Mouse (Mus musculus): ENCODE measurements at regions not wholly inside any gene's neighbourhood (a gene's known extent, or its start where the extent isn't known, plus 50 kb on each side); places are given as distances from the start of the nearest gene placed in this dataset.

DNA sequence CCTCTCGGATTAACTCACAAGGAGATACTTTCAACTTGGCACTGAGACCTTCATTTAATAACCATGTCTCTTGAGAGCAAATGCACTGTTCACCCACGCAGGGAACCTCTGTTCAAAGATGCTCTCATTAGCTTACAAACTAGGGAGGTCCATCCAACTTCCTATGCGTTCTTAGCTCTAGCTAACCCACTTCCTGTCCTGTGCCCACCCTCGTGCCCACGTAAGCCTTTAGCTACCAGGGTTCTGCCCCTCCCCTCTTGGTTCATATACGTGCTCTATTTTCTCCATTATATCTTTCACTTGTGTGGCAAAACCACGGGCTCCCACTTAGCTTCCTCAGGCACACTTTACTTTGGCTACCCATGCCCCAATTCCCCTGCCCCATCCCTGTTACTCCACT is 53.4 kb upstream of the Ppp2r5c start:
- H3K9ac ChIP-seq (replicated peaks), result no peak overlapping the region
- no peak overlapping the region for H3K4me2 ChIP-seq (ENCODE audit: low read depth, low read length)
- DNase-seq, result no peak
- no peaks in the 10 kb centered on the region for H3K9me3 ChIP-seq (ENCODE audit: low read length)
- H3K27me3 ChIP-seq (ENCODE audit: insufficient read depth, low read length), result no peaks in the 10 kb centered on the region
- no peak overlapping the region for H3K27ac ChIP-seq (ENCODE audit: low read depth)
- no peaks in the 10 kb centered on the region for H3K4me1 ChIP-seq (ENCODE audit: insufficient read depth)
- WGBS (ENCODE audit: insufficient replicate concordance), result 42% methylated on average over 7 of the region's 7 CpGs
- no peak overlapping the region for H3K4me3 ChIP-seq (ENCODE audit: low read depth, low read length)
- H3K36me3 ChIP-seq (replicated peaks; ENCODE audit: insufficient read depth, low read length), result no peaks in the 10 kb centered on the region
- TF ChIP-seq CTCF (IDR thresholded peaks at IDR 0.05; ENCODE audit: low read depth) (no peak), EP300 (IDR thresholded peaks at IDR 0.05; ENCODE audit: low read depth) (no peak)
- no peak for ATAC-seq
